Mouse (Mus musculus) thymus, postnatal 4 days (tissue): ENCODE measurements around the gene Gm9964.
A peak's percentile ranks its signal among the peaks of the same experiment; 100 is the strongest.
"Not testable (repeated sequence)": the region's sequence is repeated elsewhere in the genome, so short reads cannot be mapped to it uniquely, and the experiment has no call there.

Source experiments
- DNase-seq: peaks from one replicate; pipeline ENCODE4 v3.0.0; 2021

The Gm9964 gene

DNA sequence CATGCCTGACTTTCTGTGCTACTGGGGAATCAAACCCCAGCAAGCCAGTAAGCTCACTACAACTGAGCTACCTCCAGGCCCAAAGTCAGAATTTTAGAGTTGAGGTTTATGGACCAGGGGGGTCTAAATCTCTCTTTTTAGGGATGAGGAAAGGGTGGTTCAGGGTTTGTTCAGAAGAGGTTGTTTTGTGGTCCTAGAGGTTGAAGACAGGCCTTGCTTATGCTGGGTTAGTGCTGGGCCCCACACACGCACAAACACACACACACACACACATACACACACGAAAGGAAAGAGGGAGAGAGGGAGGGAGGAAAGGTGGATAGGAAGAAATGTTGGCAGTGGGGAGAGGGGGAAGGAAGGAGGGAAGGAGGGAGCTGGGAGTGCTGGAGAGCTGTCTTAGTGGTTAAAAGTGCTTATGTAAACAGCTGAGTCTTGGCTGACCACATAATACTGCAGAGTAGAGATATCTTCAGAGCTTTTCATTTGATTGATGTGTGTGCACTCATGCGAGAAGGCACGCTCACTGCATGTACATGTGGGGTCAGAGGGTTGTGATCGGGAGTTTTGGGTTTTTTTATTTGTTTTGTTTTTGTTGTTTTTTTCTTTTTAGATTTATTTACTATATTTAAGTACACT, at the start of gene Gm9964:
Gm9964 (minus strand) TSS at position 51 of the 636 bp plus-strand sequence.
- DNase-seq, result no peak

DNA sequence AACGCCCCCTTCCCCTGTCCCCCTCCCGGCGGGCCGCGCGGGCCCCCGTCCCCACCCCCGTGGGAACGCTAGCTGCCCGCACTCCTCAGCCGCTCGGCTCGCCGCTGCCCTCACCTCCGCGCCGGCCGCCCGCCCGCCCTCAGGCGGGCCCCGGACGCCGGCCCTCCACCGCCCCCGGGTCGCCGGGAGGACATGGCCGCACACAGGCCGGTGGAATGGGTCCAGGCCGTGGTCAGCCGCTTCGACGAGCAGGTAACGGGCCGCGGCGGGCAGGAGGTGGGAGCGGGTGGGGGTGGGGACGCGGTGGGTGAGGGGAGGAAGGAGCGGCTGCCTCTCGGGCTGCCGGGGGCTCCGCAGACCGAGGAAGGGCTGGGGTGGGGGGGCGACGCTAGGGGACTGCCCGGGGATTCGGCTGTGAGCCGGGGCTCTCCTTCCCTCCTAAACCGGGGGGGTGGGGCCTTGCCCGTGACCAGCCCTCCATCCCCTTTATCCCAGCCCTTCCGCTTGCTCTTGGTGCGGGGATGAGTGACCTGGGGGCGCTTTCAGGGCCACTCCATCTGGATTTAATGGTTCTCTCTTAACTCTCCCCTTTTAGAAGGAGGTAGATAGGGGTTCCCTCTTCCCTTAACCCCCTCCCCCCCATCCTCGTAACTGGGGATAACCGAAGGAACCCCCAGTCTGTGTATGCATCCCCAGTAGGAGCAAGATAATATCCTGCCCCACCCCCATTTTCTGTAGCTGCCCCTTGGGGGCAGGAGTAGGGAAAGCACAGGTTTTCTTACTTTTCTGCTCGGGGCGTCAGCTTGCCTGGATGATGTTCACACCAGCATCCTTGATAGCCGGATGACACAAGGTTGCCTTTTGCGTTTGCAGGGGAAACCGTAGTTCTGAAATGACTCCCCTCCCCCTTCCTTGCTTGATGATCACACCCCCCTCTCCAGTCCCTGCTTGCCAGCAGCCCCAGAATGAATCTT, 43.4 kb upstream of the Gm9964 start:
- DNase-seq, result peak; percentile 62

DNA sequence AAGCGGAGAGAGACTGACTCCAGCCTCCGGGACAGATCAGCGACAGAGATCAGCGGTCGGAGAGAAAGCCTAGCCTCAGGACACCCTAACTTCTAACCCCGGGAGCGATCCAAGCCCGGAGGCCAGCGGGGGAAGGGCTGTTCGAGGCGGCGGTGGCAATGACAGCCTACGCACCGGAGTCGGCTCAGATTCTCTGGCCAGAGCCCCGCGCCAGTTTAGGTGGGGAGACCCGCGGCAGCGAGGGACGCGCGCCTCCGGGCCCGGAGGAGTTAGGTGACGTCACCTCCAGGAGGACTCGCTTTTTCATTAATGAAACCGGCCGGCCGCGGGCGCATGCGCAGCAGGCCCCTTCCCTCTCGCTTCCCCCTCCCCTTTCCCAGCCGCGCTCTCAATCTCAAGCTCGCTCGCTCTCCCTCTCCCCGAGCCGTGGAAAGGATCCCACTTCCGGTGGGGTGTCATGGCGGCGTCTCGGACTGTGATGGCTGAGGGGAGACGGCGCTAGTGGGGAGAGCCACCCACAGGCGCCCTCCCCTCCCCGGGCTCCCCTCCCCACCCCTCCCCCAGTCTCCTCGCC, 42.6 kb upstream of the Gm9964 start, which contains the start of gene Nf1:
Nf1 (plus strand) TSS at position 460 of the 574 bp plus-strand sequence.
- DNase-seq, result peak; percentile 85

DNA sequence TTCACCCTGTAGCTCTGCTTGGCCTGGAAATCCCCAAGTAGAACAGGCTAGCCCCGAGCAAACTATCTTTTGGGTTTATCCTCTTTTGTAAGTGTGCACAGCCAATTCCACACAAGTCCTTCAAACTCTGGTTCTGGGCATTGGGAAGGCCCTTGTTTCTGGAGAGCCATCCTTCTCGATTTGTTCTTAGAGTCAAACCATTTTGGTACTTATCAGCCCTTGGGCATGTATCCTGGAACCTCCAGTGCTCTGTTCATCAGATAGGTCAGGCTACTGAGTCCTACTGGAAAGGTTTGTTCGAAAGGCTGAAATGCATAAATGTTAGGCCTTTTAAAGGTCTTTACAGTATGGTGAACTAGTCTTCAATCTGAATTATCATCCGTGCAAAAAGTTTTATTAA, 41.9 kb upstream of the Gm9964 start:
- no peak for DNase-seq

DNA sequence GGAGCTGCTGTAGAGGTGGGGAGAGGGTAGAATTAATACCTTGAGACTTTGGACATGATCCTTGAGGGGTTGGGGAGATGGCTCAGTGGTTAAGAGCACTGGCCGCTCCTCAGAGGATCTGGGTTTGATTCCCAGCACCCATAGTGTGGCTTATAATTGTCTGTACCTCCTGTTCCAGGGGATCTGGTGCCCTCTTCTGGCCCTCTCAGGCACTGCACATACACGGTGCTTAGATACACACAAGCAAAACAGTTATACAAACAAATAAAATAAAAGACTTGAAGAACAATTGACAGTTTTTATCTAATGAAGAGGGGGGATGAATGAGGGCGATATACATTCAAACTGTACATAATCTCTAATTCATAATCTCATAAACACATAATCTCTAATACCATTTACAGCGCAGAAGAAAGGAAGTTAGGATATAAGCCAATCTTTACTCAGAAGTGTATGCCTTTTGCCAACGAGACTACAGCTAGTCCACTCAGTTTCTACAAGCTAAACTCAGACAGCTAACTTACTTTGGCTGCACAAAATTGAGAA, 40.1 kb upstream of the Gm9964 start:
- peak; percentile 69 for DNase-seq

DNA sequence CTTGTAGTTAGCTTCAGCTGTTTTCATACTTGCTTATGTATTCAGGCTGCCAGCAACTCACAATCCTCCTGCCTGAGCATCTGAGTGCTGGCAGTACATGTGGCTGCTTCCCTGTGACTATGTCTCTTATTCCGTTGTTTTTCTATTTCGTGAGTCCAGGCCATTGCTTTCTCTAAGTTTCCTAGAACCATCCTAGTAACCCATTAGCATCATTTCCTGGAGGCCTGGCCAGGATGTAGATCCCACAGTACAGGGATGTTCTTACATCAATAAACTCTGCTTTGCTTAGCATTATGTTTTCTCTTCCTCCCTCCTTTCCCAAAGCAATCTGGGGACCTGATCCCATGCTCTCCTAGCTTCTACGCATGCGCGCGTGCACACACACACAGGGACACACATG, 38.4 kb upstream of the Gm9964 start:
- no peak for DNase-seq

DNA sequence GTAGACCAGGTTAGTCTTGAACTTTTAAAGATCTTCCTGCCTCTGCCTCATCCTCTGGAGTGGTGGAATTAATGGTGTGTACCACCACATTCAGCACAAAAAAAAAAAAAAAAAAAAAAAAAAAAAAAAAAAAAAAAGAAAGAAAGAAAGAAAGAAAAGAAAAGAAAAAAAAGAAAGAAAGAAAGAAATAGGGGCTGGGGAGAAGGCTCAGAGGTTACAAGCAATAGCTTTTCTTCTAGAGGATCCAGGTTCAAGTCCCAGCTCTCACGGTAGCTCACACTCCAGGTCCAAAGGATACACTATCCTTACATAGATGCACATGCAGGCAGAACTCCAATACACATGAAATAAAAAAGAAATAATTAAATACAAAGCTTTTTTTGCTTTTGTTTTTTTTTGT, 32.9 kb upstream of the Gm9964 start:
- no peak for DNase-seq

DNA sequence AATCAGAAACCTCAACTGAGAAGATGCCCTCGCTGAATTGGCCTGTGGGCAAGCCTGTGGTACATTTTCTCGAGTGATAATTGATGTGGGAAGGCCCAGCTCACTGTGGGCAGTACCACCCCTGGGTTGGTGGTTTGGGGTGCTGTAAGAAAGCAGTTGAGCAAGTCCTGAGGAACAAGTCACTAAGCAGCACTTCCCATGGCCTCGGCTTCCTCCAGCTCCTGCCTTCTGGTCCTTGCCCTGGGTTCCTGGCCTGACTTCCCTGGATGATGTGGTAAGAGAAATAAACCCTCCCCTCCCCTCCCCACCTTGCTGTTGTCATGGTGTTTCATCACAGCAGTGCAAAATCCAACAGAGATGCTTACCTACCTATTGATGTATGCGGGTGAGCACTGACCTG, 31.4 kb upstream of the Gm9964 start:
- no peak for DNase-seq

DNA sequence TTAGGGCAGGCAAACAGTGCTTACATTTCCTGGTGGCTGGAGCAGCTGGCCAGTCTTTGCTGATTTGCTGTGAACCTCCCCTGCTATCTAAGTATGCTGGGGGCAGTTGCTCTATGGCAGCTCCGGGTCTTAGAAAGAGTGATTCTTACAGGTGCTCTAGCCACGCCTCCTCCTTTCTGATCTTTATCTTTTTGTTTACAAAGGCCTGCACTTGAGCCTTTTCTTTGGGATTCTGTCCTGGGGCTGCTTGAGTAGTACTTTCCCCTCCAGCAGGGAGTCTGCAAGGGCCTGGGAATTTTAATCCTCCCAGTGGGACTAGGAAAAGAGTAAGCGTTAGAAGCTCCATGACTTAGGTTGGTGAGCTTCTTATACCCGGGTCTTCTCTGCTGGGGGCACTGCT, 30.4 kb upstream of the Gm9964 start:
- no peak for DNase-seq

DNA sequence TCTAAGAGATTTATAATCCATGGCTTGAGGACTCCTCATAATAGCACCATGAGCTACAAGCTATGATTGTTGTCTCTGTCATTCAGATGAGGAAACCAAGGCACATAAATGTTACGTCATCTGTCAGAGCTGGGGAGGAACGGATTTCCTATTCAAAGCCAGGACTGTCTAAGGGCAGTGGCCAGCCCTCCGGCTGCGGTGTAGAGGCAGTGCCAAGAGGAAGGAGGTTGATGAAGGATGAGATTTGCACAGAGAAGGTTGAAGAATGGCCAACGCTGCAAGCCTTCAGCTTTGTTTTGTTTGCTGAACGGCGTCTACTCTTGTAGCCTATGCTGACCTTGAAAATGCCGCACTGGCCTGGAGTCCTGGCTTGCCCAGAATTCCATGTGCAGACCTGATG, 29.0 kb upstream of the Gm9964 start:
- no peak for DNase-seq

DNA sequence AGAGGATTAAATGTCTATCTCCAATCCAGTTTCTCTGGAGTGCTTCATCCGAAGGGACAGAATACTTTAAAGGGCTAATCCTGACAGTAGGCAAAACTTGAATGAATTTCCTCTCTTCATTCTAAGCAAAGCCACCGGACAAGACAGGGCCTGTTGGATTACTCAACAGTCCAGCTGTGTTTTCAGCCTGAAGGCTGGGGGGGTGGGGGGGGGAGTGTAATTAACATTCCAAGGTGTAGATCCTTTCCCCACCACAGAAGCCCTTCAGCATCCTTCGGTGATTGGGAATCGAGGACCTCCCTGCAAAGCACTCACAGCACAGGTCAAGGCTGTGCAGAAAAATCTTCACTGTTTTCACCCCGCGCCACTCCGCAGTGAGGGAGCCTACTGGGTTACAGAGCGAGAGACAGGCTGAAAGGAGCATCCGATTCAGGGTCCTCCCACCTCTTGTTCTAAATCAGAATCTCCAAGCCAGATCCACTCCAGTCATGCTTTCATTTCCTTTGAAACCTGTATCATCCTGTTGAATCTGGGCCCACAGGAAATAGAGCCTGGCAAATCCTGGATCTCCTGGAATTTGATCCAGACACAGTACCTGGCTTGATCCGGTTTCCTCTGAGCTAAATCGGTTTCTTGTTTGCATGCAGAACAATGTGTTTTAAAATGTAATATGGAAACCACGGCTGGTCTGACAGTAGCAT, 27.4 kb upstream of the Gm9964 start:
- DNase-seq, result no peak

DNA sequence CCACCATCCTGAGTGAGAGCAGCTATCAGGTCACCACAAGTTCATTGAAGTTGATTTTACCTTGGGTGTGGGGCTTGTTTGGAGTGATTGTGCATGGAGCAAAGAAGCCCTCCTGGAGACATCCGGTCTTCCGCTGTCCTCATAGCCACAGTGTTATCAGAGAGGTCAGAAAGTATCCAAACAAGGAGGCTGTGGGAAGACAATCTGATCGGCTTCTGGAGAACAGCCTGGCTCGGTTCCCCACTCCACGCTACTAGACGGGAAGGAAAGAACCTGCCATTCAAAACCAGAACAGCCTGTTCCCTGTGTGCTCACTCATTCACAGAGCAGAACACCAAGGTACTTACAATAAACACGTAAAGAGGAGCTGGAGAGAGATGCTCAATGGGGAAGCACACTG, 23.1 kb upstream of the Gm9964 start:
- no peak for DNase-seq

DNA sequence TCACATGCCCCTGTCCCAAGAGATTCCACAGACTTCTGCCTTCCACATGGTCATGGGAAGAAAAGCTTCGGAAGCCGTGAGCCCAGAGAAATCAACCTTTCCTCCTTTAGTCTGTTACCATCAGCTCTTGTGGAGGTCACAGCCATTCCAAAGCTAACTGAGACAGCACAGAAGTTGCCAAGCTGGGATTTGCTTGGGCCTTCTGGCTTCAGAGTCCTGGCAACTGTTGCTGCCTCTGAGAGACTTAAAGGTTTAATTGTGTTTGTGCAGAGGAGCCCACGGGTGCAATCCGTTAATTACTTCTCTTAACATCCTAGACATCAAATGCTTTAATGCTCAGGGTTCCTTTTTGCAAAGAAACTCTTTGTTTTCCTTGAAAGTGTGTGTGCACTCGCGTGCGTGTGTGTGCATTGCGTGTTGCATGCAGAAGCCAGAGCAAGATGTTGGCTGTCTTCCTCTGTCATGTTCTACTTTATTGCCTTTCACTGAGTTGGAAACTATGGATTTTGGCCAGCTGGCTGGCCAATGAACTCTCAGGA, 20.2 kb upstream of the Gm9964 start:
- DNase-seq, result no peak

DNA sequence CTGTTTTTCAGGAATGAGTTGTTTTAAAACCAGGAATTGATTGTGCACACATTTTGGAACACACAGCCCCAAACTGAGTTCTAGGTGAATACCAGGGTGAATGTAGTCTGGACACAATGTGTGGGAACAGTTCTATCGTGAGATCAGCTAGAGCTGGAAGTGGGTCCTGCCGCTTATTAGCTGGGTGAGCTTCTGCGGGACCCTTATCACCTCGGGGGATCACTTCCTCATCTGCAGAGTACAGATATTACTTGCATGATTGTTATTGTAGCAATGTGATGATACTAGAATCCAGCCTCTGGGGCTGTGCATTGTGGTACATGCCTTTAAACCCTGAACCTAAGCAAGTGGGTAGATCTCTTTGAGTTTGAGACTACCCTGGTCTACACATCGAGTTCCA, 13.8 kb upstream of the Gm9964 start:
- DNase-seq, result no peak

DNA sequence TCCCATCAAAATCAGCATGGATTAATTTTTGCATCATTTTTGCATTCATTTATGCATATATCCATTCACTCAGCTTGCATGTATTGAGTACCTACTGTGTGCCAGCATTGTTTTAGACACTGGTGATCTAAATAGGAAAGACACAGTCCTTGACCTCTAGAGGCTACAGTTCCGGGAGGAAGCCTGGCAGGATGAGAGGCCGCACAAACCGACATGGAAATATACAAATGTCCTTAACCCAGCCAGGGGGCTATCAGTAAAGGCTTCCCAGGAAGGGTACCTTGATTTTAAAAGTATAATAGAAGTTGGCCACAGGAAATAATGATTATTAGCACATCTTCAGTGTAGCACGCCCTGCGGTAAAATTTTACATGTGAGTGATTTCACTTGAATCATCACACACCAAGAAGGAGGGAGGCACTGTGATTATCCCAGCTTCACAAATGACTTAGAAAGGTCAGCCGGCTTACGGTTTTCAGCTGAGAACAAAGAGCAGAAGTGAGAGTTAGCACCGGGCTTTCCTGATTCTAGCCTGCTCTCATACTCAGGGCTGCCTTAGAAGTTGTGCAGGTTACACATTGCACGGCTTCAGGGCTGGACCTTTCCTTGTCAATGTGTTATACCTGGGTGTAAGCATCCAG, 11.0 kb upstream of the Gm9964 start:
- DNase-seq, result no peak

DNA sequence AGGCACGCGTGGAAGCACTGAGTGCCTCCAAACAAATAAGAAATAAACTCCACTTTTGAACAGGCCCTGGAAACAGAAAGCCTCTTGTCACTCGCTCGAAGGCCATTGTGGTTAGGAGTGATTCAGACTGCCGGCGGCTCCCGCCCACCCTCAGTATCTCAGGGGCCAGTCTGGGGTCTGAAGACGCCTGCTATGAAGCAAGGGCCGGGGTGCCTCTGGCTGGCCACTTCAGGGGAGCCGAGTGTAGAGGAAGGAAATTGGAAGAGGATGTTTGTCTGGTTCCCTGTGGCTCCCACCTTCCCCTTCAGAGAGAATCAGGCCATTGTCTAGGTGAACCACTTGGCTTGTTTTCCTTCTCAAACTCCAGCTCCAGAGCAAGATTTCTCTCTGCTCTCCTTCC, 10.3 kb upstream of the Gm9964 start:
- DNase-seq, result peak; percentile 26

DNA sequence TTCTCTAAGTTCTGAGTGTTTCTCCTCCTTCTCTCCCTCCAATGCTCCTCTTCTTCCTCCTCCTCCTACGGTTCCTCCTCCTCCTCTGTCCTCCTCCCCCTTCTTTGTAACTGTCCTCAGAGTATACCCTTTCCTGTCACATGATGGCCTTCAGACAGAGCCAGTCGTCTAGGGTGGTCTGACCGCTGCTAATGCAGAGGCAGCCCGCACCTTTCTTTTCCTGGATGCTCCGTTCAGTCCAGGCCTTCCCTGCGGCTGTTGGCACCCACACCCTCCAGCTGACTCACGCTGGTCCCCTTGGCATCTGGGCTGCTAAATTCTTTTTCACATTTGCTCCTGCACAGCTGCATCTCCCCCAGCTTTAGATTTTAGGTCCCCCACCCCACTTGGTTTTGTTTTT, 9.8 kb upstream of the Gm9964 start:
- no peak for DNase-seq

DNA sequence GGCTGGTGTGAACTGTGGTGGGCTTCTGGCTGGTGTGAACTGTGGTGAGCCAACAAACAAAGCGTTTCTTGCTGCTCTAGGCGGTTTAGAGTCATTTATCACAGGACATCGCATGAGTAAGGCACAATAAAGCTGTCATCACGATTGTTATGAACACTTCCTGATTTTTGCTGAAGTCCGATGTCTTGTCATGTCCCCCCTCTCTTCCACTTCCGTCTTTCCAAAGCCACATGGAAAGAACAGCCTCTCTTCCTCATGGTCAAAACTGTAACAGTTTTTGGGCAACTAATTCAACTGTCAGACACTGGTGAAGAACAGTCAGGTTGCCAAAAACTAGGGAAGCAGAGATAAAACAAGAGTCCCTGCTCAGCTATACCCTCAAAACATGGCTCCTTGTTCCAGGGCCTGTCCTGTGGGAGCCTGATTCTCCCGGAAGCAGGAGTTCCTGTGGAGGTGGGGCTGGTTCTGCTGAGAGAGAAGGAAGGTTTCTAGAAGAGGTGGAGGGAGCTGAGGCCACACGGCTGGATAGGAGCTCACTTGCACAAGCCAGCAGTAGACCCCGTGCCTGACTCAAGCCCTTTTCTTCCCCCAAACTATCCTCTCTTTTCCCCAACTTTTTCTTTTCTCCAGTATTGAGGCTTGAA, 9.1 kb upstream of the Gm9964 start:
- no peak for DNase-seq

DNA sequence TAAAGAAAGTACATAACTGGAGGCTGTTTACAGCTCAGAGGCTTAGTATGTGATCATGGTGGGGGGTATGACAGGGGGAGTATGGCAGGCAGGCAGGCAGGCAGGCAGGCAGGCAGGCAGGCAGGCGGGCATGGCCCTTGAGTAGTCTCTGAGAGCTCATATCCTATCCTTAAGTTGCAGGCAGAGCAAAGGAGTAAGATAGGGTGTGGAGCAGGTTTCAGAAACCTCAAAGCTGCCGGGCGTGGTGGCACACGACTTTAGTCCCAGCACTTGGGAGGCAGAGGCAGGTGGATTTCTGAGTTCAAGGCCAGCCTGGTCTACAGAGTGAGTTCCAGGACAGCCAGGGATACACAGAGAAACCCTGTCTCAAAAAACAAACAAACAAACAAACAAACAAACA, 7.5 kb upstream of the Gm9964 start:
- not testable (repeated sequence) for DNase-seq

DNA sequence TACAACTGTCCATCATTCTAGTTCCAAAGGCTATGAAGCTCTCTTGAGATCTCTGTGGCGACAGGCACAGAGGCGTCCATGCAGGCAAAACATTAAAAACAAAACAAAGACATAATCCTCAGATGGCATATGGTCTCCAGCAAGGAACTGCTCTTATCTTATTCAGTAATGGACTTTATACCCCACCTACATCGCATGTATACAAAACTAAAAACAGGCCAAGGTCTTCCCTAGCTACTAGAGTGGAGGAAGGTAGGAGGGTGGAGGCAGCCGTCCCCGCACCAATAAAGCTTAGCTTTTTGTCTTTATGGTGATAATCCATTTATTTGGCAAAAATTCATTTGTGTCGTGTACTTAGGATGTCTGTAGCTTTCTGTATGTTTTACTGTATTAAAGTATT, 6.4 kb upstream of the Gm9964 start:
- DNase-seq, result no peak

DNA sequence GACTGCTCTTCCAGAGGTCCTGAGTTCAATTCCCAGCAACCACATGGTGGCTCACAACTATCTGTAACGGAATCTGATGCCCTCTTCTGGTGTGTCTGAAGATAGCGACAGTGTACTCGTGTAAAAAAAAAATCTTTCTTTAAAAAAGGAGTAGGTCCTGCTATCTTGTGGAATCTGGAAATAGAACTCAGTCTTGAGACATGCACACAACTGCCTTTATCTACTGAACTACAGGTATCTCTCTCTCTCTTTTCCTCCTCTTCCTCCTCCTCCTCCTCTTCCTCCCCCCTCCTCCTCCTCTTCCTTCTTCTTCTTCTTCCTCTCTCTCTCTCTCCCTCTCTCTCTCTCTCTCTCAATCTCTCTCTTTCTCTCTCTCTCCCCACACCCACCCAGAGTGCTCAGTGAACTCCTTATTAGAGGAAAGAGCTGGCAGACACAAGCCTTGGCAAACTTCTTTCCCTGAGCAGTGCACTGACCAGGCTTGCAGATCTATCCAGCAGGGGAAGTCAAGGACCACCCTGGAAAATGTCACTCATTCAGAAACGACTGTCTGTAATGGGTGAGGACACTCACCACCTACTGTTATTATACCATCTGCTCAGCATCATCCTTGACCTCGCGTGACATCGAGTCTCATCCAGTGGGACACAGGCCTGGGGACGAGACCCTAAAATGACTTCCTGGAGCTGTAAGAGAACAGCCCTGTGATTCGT, 3.2 kb upstream of the Gm9964 start:
- DNase-seq, result no peak
